Mouse (Mus musculus) liver, postnatal 0 days (tissue): Measurements from ENCODE around the gene Rnf141.

Experiments used
- CTCF ChIP-seq: sonication (generic); IDR thresholded peaks from 2 replicates; pipeline ENCODE4 v1.5.1; 2016; ENCODE audit warnings: antibody characterized with exemption, low read depth
- EP300 ChIP-seq: IDR thresholded peaks from 2 replicates; pipeline ENCODE4 v1.6.1; 2016; ENCODE audit warnings: antibody characterized with exemption, low read depth, mild to moderate bottlenecking

GRCm38 (mm10) chr7:110854519-110854918, 10.3 kb upstream of the Rnf141 start:
- TF ChIP-seq EP300 (no peak), CTCF (no peak)
